Mouse (Mus musculus) MEL (cell line): ENCODE measurements around the gene Ttc39d.

Source experiments
- CTCF ChIP-seq, 3 experiments: IDR thresholded peaks in 2 of 3; conservative IDR thresholded peaks in 1 of 3; 2 replicates each; pipeline ENCODE4 v1.5.1; 2011 to 2012; ENCODE audit warnings: low read length in 3 of 3, low read depth in 2 of 3, mild to moderate bottlenecking in 2 of 3, improper control_type of control experiment in 1 of 3, inconsistent platforms in 1 of 3, mixed read lengths in 1 of 3, moderate library complexity in 1 of 3; ENCODE audit not compliant: control insufficient read depth in 1 of 3, insufficient read depth in 1 of 3, poor library complexity in 1 of 3, severe bottlenecking in 1 of 3
- E2F4 ChIP-seq: IDR thresholded peaks from 2 replicates; pipeline ENCODE4 v1.6.1; 2011; ENCODE audit warnings: low read depth, low read length, improper control_type of control experiment, borderline replicate concordance
- ELF1 ChIP-seq: IDR thresholded peaks from 2 replicates; pipeline ENCODE4 v1.6.1; 2014; ENCODE audit warnings: low read depth, mild to moderate bottlenecking, inconsistent platforms, low read length, improper control_type of control experiment, moderate library complexity
- EP300 ChIP-seq, 2 experiments: IDR thresholded peaks; 2 replicates each; pipeline ENCODE4 v1.6.1; 2011; ENCODE audit warnings: improper control_type of control experiment in 2 of 2, low read length in 2 of 2, low read depth in 1 of 2, mild to moderate bottlenecking in 1 of 2
- GATA1 ChIP-seq: IDR thresholded peaks from 2 replicates; pipeline ENCODE4 v1.6.1; 2011; ENCODE audit warnings: low read depth, low read length, improper control_type of control experiment
- MAFK ChIP-seq: IDR thresholded peaks from 2 replicates; pipeline ENCODE4 v1.6.1; 2011; ENCODE audit warnings: low read depth, mild to moderate bottlenecking, low read length, improper control_type of control experiment, borderline replicate concordance
- POLR2A ChIP-seq, 2 experiments: IDR thresholded peaks; 2 replicates each; pipeline ENCODE4 v1.6.1; 2011 to 2012; ENCODE audit warnings: low read length in 2 of 2, mild to moderate bottlenecking in 2 of 2, control low read depth in 1 of 2, improper control_type of control experiment in 1 of 2, low read depth in 1 of 2, moderate library complexity in 1 of 2; ENCODE audit not compliant: control insufficient read depth in 1 of 2, insufficient read depth in 1 of 2, poor library complexity in 1 of 2
- RCOR1 ChIP-seq: IDR thresholded peaks from 2 replicates; pipeline ENCODE4 v1.6.1; 2012; ENCODE audit warnings: low read depth, mild to moderate bottlenecking, inconsistent platforms, low read length, improper control_type of control experiment
- SIN3A ChIP-seq: IDR thresholded peaks from 2 replicates; pipeline ENCODE4 v1.6.1; 2012; ENCODE audit warnings: low read length, improper control_type of control experiment, inconsistent platforms
- TAL1 ChIP-seq: IDR thresholded peaks from 2 replicates; pipeline ENCODE4 v1.6.1; 2012; ENCODE audit warnings: mild to moderate bottlenecking, inconsistent platforms, low read length, moderate library complexity, mixed read lengths
- TCF12 ChIP-seq: IDR thresholded peaks from 2 replicates; pipeline ENCODE4 v1.6.1; 2014; ENCODE audit warnings: low read depth, mild to moderate bottlenecking, inconsistent platforms, low read length, improper control_type of control experiment, moderate library complexity
- ZC3H11A ChIP-seq: IDR thresholded peaks from 2 replicates; pipeline ENCODE4 v1.6.1; 2012; ENCODE audit warnings: low read depth, mild to moderate bottlenecking, inconsistent platforms, low read length, improper control_type of control experiment

DNA sequence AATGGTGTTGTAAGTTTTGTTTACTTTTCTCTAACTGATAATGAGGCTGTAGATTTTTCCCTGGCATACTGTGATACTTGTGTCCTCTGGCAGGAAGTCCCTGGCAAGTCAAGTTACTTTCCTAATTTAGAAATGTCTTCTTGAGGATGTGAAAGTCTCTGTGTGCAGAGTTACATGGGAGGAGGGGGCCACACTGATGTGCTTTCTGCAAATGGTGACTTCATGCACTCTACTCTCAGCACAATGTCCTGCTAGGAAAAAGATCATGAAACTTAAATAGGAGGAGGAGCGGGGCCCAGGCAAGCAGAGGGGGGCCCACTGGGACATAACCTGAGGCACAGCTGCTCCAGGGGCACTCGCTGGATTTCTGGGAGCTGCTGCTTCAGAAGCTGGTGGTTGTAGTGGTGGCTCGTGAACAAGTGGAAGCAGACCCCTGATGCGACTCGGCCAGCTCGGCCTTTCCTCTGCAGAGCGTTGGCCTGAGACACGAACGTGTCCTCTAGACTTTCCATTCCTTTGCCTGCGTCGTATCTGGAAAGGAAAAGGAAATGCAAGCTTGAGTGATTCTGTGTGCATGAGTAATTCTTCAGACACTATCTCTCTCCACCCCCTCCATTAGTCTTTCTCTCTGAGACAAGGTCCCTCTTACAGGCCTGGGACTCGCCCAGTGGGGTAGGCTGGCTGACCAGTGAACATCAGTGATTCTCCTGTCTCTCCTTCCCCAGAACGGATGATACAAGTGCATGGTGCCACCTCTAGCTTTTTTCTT is 45.7 kb downstream of the Ttc39d start:
- no peak for TF ChIP-seq E2F4
- no peak for TF ChIP-seq POLR2A (IDR thresholded peaks at IDR 0.05; ENCODE audit: control insufficient read depth in 1 of 2, insufficient read depth in 1 of 2, low read depth in 1 of 2, low read length in 2 of 2, poor library complexity in 1 of 2)
- no peak for TF ChIP-seq TAL1
- TF ChIP-seq GATA1, result no peak
- no peak for TF ChIP-seq TCF12
- TF ChIP-seq CTCF (IDR thresholded peaks at IDR 0.05 in 2 of 3, conservative IDR thresholded peaks at IDR 0.05 in 1 of 3; ENCODE audit: control insufficient read depth in 1 of 3, insufficient read depth in 1 of 3, low read depth in 2 of 3, low read length in 3 of 3, poor library complexity in 1 of 3, severe bottlenecking in 1 of 3), result no peak
- no peak for TF ChIP-seq ELF1
- no peak for TF ChIP-seq ZC3H11A
- no peak for TF ChIP-seq EP300 (IDR thresholded peaks at IDR 0.05; ENCODE audit: low read depth in 1 of 2, low read length in 2 of 2)
- no peak for TF ChIP-seq SIN3A
- TF ChIP-seq MAFK, result no peak
- TF ChIP-seq RCOR1, result no peak
